Mouse (Mus musculus) erythroblast, embryonic 14.5 days (primary cell): Measurements from ENCODE around the gene Bcas1.

Source experiments
- GATA1 ChIP-seq: IDR thresholded peaks from 2 replicates; pipeline ENCODE4 v1.6.1; 2012; ENCODE audit warnings: low read length, inconsistent platforms, mixed read lengths
- TAL1 ChIP-seq: IDR thresholded peaks from 3 replicates; pipeline ENCODE4 v1.6.1; 2012; ENCODE audit warnings: low read length, inconsistent platforms, mixed read lengths

GRCm38 (mm10) chr2:170410677-170411489 is 16.8 kb downstream of the Bcas1 start:
- no peak for TF ChIP-seq GATA1
- TF ChIP-seq TAL1, result no peak
